Mouse (Mus musculus): Measurements from ENCODE around the gene Tie1. TPM values are rescaled to one million over a fixed set of nuclear protein-coding genes. Genes with fewer than 3 reads are reported as not detected.
"Not testable (repeated sequence)": the region's sequence is repeated elsewhere in the genome, so short reads cannot be mapped to it uniquely, and the experiment has no call there.

Gene Tie1
- total RNA-seq (2021) = 10 to 100 TPM; 64.0 to 75.8 TPM

DNA sequence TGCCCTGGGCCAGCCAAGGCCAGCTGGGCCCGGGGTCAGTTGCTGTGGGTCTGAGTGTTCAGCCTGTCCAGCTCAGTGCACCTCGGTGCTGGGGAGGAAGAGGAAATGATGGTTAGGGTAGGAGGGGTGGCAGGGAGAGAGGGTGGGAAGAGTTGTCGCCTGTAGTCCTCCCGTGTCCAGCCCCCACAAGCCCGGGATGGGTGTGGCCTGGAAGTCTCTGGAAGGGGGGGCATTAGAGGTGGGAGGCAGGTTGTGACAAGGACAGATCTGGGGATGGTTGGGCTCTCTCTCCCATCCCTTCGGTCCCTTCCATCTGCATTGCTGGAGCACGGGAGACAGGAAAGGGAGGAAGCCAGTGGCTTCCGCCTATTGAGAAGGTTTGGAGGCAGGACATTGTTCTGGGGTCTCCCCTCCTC lies at the start of gene Tie1:
TSS of gene Tie1 (minus strand) at position 345 of the 416 bp plus-strand sequence.
- intact Hi-C loops (cut with DNase I) = loop anchor here (5.0 kb wide), 1 partner anchor 42 kb away; no protein-coding TSS in a partner anchor
- peak; percentile 83 for DNase-seq (ENCODE audit: low spot score)

GRCm38 (mm10) chr4:118537801-118538200 lies 47.9 kb upstream of the Tie1 start:
- intact Hi-C loops (cut with DNase I) = no loop called here
- no peak for DNase-seq (ENCODE audit: low spot score)

DNA sequence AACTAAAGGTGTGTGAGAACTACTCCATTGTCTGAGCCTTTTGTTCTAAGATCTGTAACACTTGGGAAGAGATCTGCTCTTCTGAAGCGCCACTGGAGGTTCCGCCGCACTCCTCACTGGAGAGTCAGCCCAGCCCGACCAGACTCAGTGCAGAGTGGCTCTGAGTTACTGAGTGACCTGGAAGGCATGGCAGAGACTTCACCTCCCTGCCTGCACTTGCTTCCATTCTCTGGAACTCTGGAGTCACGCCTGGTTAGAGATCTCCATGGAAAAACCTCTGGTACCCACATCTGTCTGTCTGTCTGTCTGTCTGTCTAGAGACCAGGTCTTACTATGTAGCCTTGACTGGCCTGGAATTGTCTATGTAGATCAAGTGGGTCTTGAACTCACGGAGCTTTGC lies 45.7 kb upstream of the Tie1 start:
- intact Hi-C loops (cut with DNase I) = no loop called here
- no peak for DNase-seq (ENCODE audit: low spot score)

GRCm38 (mm10) chr4:118533605-118534004 lies 43.7 kb upstream of the Tie1 start:
- intact Hi-C loops (cut with DNase I) = no loop called here
- no peak for DNase-seq (ENCODE audit: low spot score)

- intact Hi-C loops (cut with DNase I) = no loop called here
Measured at GRCm38 (mm10) chr4:118533156-118533555, 43.3 kb upstream of the Tie1 start.

GRCm38 (mm10) chr4:118532663-118533062 lies 42.8 kb upstream of the Tie1 start:
- intact Hi-C loops (cut with DNase I) = no loop called here
- DNase-seq (ENCODE audit: low spot score) = no peak

More at GRCm38 (mm10) chr4:118533156-118533555, 43.3 kb upstream of the Tie1 start:
- DNase-seq (ENCODE audit: low spot score) = no peak

- intact Hi-C loops (cut with DNase I) = no loop called here
- DNase-seq (ENCODE audit: low spot score) = no peak
Measured at GRCm38 (mm10) chr4:118527720-118528119, 37.9 kb upstream of the Tie1 start.

- DNase-seq (ENCODE audit: low spot score) = no peak
- intact Hi-C loops (cut with DNase I) = no loop called here
Measured at GRCm38 (mm10) chr4:118527335-118527681, 37.4 kb upstream of the Tie1 start.

DNA sequence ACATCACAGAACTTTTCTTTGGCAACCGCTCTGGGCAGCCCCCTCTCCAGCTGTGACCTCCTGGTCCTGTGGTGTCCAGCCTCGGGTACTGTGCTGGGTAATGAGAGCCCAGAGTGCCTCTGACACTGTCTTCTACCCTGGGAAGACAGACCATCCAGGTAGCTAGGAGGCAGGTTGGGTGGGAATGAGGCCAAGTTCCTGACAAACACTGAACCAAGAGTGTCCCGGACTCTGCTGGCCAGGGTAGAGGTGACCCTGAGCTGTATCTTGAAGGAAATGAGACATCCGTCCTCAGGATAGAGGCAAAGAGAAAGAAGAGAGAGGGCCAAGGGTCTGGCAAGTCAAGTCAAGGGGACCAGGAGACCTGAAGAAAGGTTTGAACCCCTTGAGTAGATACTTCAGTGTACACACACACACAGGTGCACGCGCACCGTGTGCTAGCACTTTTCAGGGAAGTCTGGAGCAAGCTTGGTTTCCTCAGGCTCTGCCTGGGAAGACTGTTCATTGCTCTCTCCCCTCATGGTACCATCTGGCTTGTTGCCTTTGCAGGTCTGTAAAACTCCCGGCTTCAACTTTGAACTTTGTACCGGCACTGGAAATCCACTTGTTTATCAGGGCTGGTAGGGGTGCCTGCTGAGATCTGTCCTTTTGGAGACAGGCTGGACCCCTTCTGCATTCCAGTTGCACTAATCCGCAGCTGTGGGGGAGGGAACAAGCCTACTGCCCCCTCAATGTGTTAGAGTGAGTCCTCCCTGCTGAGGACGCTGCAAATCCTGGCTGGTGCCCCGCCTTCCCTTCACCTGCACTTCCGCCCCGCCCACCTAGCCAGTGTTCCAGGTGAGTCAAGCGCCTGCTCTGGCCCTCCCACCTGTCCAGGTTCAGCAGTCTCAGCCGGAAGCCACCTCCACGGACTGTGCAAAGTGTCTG lies 36.8 kb upstream of the Tie1 start, which contains the start of gene 2610528J11Rik:
TSS of gene 2610528J11Rik (plus strand) at position 592 of the 927 bp plus-strand sequence.
- DNase-seq (ENCODE audit: low spot score) = no peak
- intact Hi-C loops (cut with DNase I) = no loop called here

DNA sequence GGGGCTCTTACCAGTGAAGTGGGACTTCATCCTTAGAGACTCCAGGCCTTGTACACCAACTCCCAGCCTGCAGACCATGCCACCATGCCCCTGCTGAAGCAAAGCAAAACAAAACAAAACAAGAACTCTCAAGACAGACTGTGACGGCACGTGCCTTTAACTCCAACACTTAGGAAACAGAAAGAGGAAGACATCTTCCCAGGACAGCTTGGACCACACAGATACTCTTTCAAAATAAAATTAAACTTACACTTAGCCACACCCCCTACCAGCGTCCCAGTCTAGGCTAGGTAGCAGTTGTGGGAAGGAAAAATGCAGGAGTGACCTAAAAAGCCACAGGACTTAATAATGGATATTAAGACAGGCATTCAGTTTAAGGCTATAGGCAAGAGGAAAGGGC lies 35.9 kb upstream of the Tie1 start:
- intact Hi-C loops (cut with DNase I) = no loop called here
- DNase-seq (ENCODE audit: low spot score) = no peak

GRCm38 (mm10) chr4:118523976-118524375 lies 34.1 kb upstream of the Tie1 start:
- intact Hi-C loops (cut with DNase I) = no loop called here
- DNase-seq (ENCODE audit: low spot score) = no peak

- no peak for DNase-seq (ENCODE audit: low spot score)
- intact Hi-C loops (cut with DNase I) = no loop called here
Measured at GRCm38 (mm10) chr4:118522248-118522647, 32.4 kb upstream of the Tie1 start.

DNA sequence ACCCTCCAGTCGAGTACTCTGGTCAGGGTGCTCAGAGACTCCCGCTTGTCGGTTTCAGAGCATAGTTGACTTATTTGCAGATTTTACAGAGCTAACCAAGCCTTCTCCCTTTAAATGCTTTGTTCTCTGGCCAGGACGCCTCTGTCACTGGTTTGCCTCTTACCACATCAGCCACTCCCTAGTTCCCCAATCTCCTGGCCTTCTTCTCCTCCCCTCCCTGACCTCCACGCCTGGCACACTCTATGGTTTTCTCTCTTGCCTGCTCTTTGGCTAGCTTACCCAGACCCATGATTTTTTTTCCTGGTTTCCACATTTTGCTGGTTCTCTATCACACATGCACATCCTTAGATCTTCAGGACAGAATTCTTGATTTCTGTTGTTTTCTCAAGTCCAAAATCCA lies 28.3 kb upstream of the Tie1 start:
- intact Hi-C loops (cut with DNase I) = loop anchor here (2.0 to 5.0 kb wide), 4 partner anchors 36 to 91 kb away; partner anchors contain the start of gene Elovl1
- DNase-seq (ENCODE audit: low spot score) = no peak

GRCm38 (mm10) chr4:118517497-118518146 lies 27.8 kb upstream of the Tie1 start:
- no peak for DNase-seq (ENCODE audit: low spot score)
- intact Hi-C loops (cut with DNase I) = loop anchor here (2.0 to 5.0 kb wide), 4 partner anchors 35 to 90 kb away; partner anchors contain the start of gene Elovl1

DNA sequence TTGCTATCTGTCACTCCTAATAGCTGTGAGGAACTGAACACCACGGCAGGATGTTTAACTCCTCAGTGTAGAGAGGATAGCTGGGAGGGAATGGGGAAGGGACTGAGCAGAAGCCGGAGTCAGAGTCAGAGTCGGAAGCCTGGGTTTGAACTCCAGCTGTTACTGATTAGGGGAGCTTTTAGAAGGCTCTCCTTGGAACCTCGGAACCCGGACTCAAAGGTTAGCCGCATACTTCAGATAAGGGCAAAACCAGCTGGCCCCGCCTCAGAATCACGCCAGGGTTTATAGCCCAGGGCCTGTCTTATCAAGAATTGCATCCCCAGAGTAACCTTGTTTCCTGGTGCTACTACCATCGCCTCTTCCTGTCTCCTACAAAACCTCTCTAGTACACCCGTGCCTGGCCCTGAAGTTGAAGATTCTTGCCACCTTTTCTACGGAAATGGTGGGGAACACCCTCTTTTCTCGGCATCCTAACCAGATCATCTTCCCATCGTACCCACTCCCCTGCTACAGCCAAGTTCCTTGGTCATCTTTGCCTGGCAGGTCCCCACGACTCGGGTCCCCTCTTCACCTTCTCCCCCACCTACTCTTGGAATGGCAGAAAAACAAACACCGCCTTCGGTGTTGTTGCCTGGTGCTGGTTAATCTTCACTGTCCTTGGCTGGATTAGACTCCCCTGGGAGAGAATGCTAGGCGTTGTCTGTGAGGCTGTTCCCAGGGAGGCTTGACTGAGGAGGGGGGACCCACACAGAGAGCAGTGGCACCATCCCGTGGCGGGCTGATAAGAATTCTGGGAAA lies 27.0 kb upstream of the Tie1 start:
- DNase-seq (ENCODE audit: low spot score) = peak; percentile 24
- intact Hi-C loops (cut with DNase I) = loop anchor here (5.0 kb wide), 3 partner anchors 35 to 90 kb away; partner anchors contain the start of gene Elovl1

- intact Hi-C loops (cut with DNase I) = no loop called here
Measured at GRCm38 (mm10) chr4:118509050-118509449, 19.2 kb upstream of the Tie1 start.

DNA sequence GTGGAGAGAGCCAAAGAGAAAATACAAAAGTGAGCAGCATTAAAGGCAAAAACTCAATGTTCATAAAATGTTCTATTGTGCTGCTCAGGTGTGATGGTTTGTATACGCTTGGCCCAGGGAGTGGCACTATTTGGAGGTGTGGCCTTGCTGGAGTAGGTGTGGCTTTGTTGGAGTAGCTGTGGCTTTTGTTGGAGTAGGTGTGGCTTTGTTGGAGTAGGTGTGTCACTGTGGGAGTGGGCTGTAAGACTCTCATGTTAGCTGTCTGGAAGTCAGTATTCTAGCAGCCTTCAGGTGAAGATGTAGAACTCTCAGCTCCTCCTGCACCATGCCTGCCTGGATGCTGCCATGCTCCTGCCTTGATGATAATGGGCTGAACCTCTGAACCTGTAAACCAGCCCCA lies 17.3 kb upstream of the Tie1 start:
- intact Hi-C loops (cut with DNase I); DNase-seq (ENCODE audit: low spot score): not testable (repeated sequence)

More at GRCm38 (mm10) chr4:118509050-118509449, 19.2 kb upstream of the Tie1 start:
- peak; percentile 40 for DNase-seq (ENCODE audit: low spot score)

DNA sequence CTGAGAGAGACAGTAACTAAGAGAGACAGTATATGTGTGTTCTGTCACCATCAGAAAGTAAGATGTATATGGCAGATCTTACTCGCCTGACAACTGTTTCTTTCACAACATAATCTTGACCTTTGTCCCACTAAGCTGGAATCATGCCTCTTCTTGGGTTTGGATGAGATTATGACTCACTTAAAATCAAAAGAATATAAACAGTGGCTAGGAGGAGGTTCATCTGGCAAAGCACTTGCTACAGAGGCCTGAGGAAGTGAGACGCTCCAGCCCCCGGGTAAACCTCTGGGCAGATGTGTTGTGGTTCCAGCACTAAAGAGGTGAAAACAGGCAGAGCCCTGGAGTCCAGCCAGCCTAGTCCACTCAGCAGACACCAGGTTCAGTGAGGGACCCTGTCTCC lies 15.7 kb upstream of the Tie1 start:
- DNase-seq (ENCODE audit: low spot score) = no peak
- intact Hi-C loops (cut with DNase I) = no loop called here

DNA sequence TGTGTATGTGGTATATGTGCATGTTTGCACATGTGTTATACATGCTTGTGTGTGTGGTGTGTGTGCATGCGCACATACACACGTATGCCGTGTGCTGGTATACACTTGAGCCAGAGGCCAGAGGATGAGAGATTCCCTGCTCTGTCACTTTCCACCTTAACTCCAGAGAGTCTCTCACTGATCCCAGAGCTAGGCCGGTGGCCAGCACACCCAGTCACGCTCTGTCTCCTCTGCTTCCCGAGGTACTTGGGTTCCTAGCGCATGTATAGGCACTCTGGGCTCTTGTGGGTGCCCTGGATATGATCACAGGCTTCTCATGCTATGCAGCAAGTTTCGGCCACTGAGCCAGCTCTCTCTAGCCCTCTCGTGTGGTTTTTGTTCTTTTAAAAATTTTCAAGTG lies 10.9 kb upstream of the Tie1 start:
- intact Hi-C loops (cut with DNase I) = no loop called here
- DNase-seq (ENCODE audit: low spot score) = no peak

- DNase-seq (ENCODE audit: low spot score) = peak; percentile 57
- intact Hi-C loops (cut with DNase I) = no loop called here
Measured at GRCm38 (mm10) chr4:118500171-118500724, 10.4 kb upstream of the Tie1 start.
